Mouse (Mus musculus) lung, embryonic 15.5 days (tissue): Measurements from ENCODE around the gene 1700006A11Rik. TPM values are rescaled to one million over a fixed set of nuclear protein-coding genes. Genes with fewer than 3 reads are reported as not detected.
"Not testable (repeated sequence)": the region's sequence is repeated elsewhere in the genome, so short reads cannot be mapped to it uniquely, and the experiment has no call there.

Source experiments
- ATAC-seq: fragments of 200-750 bp; cut with Nextera tagmentation; 2 replicates; pipeline ENCODE4 v1.8.0; 2017; ENCODE audit warnings: moderate number of reproducible peaks, borderline replicate concordance; ENCODE audit not compliant: low FRiP score, low TSS enrichment; ENCODE audit errors: extremely low read depth
- H3K27ac ChIP-seq: fragments of 300-500 bp; sonication (generic); 2 replicates; pipeline ENCODE4 v1.5.1; 2015; ENCODE audit warnings: moderate library complexity, mild to moderate bottlenecking, inconsistent platforms
- H3K27me3 ChIP-seq: fragments of 300-500 bp; sonication (generic); 2 replicates; pipeline ENCODE4 v1.6.1; 2015; ENCODE audit warnings: inconsistent platforms
- H3K36me3 ChIP-seq: fragments of 300-500 bp; sonication (generic); 2 replicates; pipeline ENCODE4 v1.6.1; 2015; ENCODE audit warnings: inconsistent platforms
- H3K4me1 ChIP-seq: fragments of 300-500 bp; sonication (generic); 2 replicates; pipeline ENCODE4 v1.6.1; 2015; ENCODE audit warnings: inconsistent platforms
- H3K4me2 ChIP-seq: fragments of 300-500 bp; sonication (generic); 2 replicates; pipeline ENCODE4 v1.6.1; 2015; ENCODE audit warnings: inconsistent platforms, mild to moderate bottlenecking, moderate library complexity
- H3K4me3 ChIP-seq: fragments of 300-500 bp; sonication (generic); 2 replicates; pipeline ENCODE4 v1.5.1; 2015; ENCODE audit warnings: mild to moderate bottlenecking, inconsistent platforms
- H3K9ac ChIP-seq: fragments of 300-500 bp; sonication (generic); 2 replicates; pipeline ENCODE4 v1.6.1; 2015; ENCODE audit warnings: inconsistent platforms
- H3K9me3 ChIP-seq: fragments of 300-500 bp; sonication (generic); 2 replicates; pipeline ENCODE4 v1.6.1; 2016; ENCODE audit warnings: inconsistent platforms
- WGBS: fragments of 180-500 bp; shearing (Covaris S2); methylation state at CpG from one replicate; pipeline ENCODE4 v1.1.7; 2015; 5-methylcytosine and 5-hydroxymethylcytosine counted together
- polyA plus RNA-seq: library from polyadenylated mRNA; unstranded; fragments of >200 nt; fragmentation: Nextera tagmentation; extraction: Ambion mirVana; gene quantifications from 2 replicates; pipeline ENCODE4 v1.2.1, GENCODE M21; 2015

The 1700006A11Rik gene
- not detected in 2 replicates for polyA plus RNA-seq

DNA sequence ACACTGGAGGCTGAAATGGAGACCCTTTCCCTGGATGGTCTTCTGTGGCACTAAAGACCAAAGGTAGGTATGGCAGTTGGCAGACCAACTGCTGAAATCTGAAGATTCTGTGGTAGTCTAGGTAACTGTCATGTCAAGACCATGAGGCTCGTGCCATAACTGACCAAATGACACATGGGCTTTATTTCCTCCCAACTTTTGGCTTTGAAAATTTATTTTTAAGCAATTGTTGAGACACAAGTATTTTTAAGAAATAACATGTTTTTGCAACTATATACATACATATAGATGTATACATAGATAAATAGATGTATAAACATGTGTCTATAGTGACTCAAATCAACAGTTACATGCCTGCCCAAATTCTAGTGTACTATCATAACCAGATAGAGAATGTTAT lies at the start of gene 1700006A11Rik:
TSS of gene 1700006A11Rik (minus strand) at position 101 of the 400 bp plus-strand sequence.
- H3K27me3 ChIP-seq = no peaks in the 10 kb centered on the region
- no peak within 1 kb of the TSS for H3K4me3 ChIP-seq
- H3K9ac ChIP-seq = no peak within 1 kb of the TSS
- H3K36me3 ChIP-seq = no peaks in the 10 kb centered on the region
- no peaks in the 10 kb centered on the region for H3K4me1 ChIP-seq
- ATAC-seq = no peak
- H3K27ac ChIP-seq = no peak within 1 kb of the TSS
- no peaks in the 10 kb centered on the region for H3K9me3 ChIP-seq
- 79% methylated on average over 1 of the region's 1 CpGs for WGBS
- no peak within 1 kb of the TSS for H3K4me2 ChIP-seq

GRCm38 (mm10) chr3:124474291-124474690 lies 48.5 kb upstream of the 1700006A11Rik start:
- 77% methylated on average over 5 of the region's 5 CpGs for WGBS
- H3K4me1 ChIP-seq, ATAC-seq, H3K4me2 ChIP-seq, H3K9me3 ChIP-seq, H3K27me3 ChIP-seq, H3K4me3 ChIP-seq, H3K36me3 ChIP-seq, H3K9ac ChIP-seq, H3K27ac ChIP-seq: not testable (repeated sequence)

DNA sequence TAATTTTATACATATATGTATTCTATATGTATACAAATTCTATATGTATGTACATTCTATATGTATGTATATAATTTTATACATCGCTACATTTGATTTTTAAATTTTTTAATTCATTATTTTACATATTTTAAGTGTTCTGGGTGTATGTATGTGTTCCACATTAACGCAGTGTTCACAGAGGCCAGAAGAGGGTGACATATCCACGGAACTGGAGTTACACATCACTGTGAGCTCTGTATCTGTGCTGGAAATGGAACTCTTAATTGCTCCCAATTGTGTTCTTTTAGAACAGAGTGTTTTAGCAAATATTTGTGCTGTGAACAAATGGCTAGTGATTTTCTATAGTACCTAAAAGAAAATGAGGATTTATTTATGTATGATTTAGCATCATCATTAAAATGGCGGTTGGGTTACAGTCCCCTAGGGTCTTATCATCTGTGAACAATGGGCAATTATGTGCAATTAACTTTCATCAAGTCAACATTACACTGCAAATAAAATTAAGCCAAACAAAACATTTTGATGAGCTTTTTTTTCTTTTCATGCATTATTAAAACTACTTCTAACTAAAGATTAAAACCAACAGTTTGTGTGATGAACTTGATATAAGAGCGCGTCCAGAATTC lies 40.4 kb upstream of the 1700006A11Rik start:
- H3K4me1 ChIP-seq = no peaks in the 10 kb centered on the region
- no peak for ATAC-seq
- no peak overlapping the region for H3K4me2 ChIP-seq

GRCm38 (mm10) chr3:124392201-124392600 lies 33.6 kb downstream of the 1700006A11Rik start:
- no peaks in the 10 kb centered on the region for H3K9me3 ChIP-seq
- no peak overlapping the region for H3K4me3 ChIP-seq
- H3K36me3 ChIP-seq = no peaks in the 10 kb centered on the region
- no peak for ATAC-seq
- H3K9ac ChIP-seq = no peak overlapping the region
- WGBS = 73% methylated on average over 5 of the region's 5 CpGs
- no peak overlapping the region for H3K4me2 ChIP-seq
- no peak overlapping the region for H3K27ac ChIP-seq
- H3K4me1 ChIP-seq = no peaks in the 10 kb centered on the region
- no peaks in the 10 kb centered on the region for H3K27me3 ChIP-seq

More for the DNA sequence above, 40.4 kb upstream of the 1700006A11Rik start:
- 83% methylated on average over 6 of the region's 6 CpGs for WGBS
- Histone ChIP-seq H3K36me3 (no peaks in the 10 kb centered on the region), H3K9ac (no peak overlapping the region), H3K9me3 (no peaks in the 10 kb centered on the region), H3K27me3 (no peaks in the 10 kb centered on the region), H3K4me3 (no peak overlapping the region), H3K27ac (no peak overlapping the region)

DNA sequence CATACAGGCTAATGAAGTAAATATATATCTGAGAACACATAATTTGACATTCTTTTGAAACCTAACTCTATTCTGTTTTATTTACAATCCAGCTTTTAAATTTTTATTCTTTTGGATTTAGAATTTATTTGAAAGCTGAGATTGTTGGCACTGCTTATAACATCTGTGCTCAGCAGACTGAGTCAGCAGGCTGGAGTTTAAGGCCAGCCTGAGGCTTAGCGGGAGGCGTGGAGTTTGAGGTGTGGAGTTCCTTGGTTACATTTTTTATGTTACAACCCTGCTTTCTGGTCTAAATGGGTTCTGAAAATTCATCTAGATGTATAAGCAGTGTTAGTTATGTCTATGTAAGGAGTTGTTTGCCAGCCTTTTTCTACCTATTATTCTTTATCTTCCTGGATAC lies 35.7 kb downstream of the 1700006A11Rik start:
- Histone ChIP-seq H3K4me1 (no peaks in the 10 kb centered on the region), H3K27ac (no peak overlapping the region), H3K9me3 (no peaks in the 10 kb centered on the region), H3K9ac (no peak overlapping the region), H3K4me2 (no peak overlapping the region), H3K36me3 (no peaks in the 10 kb centered on the region), H3K4me3 (no peak overlapping the region), H3K27me3 (no peaks in the 10 kb centered on the region)
- no peak for ATAC-seq
- 50% methylated on average over 2 of the region's 2 CpGs for WGBS

DNA sequence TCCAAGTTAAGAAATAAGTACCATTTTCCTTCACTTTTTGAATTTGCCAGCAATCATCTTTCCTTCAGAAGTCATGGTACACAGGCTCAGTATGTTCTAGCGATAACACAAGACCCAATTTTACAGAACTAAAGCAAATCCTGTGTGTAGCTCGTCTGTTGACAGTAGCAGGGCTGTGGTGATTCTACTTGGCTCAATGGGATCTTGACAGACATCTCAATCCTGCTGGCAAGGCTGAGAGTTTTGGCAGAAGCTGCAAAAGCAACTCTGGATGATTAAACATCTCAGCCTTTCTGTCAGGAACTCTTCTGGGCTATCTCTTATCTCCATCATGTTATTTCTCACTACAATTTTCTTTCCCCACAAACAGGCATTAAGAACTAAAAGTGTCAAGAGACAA lies 36.2 kb downstream of the 1700006A11Rik start:
- 35% methylated on average over 2 of the region's 2 CpGs for WGBS
- Histone ChIP-seq H3K4me2 (no peak overlapping the region), H3K4me1 (no peaks in the 10 kb centered on the region), H3K27me3 (no peaks in the 10 kb centered on the region), H3K4me3 (no peak overlapping the region), H3K9me3 (no peaks in the 10 kb centered on the region), H3K27ac (no peak overlapping the region), H3K36me3 (no peaks in the 10 kb centered on the region), H3K9ac (no peak overlapping the region)
- no peak for ATAC-seq

- H3K27me3 ChIP-seq, H3K9ac ChIP-seq, H3K4me3 ChIP-seq, H3K9me3 ChIP-seq, H3K4me1 ChIP-seq, H3K36me3 ChIP-seq, ATAC-seq, H3K27ac ChIP-seq, H3K4me2 ChIP-seq: not testable (repeated sequence)
- whole genome bisulfite sequencing = 90% methylated on average over 18 of the region's 18 CpGs
Observed at GRCm38 (mm10) chr3:124385377-124385776, 40.5 kb downstream of the 1700006A11Rik start.

- no peaks in the 10 kb centered on the region for H3K27me3 ChIP-seq
- no peak for ATAC-seq
- H3K4me1 ChIP-seq = no peaks in the 10 kb centered on the region
- no peaks in the 10 kb centered on the region for H3K36me3 ChIP-seq
- 77% methylated on average over 2 of the region's 2 CpGs for WGBS
- H3K9ac ChIP-seq = no peak overlapping the region
- H3K4me3 ChIP-seq = no peak overlapping the region
- H3K9me3 ChIP-seq = no peaks in the 10 kb centered on the region
- H3K27ac ChIP-seq = no peak overlapping the region
- no peak overlapping the region for H3K4me2 ChIP-seq
Observed at GRCm38 (mm10) chr3:124372031-124372430, 53.8 kb downstream of the 1700006A11Rik start.

DNA sequence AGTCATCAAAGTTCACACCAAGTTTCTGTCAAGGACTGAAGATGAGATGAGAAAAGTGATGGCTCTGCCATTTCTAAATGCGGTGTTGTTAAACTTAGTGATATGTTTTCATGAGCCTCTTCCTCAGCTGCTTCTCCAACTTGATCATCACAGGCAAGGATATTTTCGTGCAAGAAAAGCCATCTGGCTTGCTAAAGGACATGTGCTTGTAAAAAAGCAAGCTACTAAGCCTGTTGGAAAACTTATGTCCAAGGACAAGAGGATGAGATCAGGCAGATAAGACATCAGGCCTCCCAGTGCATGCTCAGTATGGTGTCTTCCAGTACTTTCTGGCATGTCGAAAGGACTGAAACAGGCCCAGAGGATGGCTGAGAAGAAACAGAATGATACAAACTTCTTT lies 68.3 kb downstream of the 1700006A11Rik start:
- no peak overlapping the region for H3K27ac ChIP-seq
- 80% methylated on average over 3 of the region's 3 CpGs for WGBS
- no peaks in the 10 kb centered on the region for H3K27me3 ChIP-seq
- no peak for ATAC-seq
- no peaks in the 10 kb centered on the region for H3K36me3 ChIP-seq
- H3K4me2 ChIP-seq = no peak overlapping the region
- H3K4me1 ChIP-seq = no peaks in the 10 kb centered on the region
- H3K9me3 ChIP-seq = no peaks in the 10 kb centered on the region
- H3K9ac ChIP-seq = no peak overlapping the region
- no peak overlapping the region for H3K4me3 ChIP-seq

Other genes with a start within 250 kb of the 1700006A11Rik start
- 6.2 TPM in 2 replicates for gene Tram1l1, start 105.2 kb downstream of the 1700006A11Rik start, polyA plus RNA-seq
- gene 1700003H04Rik, start 155.1 kb upstream of the 1700006A11Rik start, polyA plus RNA-seq = not detected in 2 replicates